Mouse (Mus musculus) gastrocnemius, postnatal 36 days (tissue): ENCODE data around the gene Chrng. TPM values are rescaled to one million over a fixed set of nuclear protein-coding genes. Genes with fewer than 3 reads are reported as not detected.

Source experiments
- DNase-seq, 2 experiments: peaks; one replicate each; pipeline ENCODE4 v3.0.0; 2022
- intact Hi-C: fragments of 180-260 bp; cut with DNase I; formaldehyde crosslinking; loops from one replicate; pipeline ENCODE4 v1.15.1; 2025
- total RNA-seq, 2 experiments: library from RNA; stranded (reverse); gene quantifications; 2 replicates each; pipeline ENCODE4 v1.2.3; 2021

The Chrng gene
- total RNA-seq, 2 experiments from 2014 or later: 0.52 TPM; not detected in 1

- no peak for DNase-seq
- intact Hi-C loops: no loop called here
Measured at GRCm38 (mm10) chr1:87197296-87197695, 7.2 kb upstream of the Chrng start.

- DNase-seq: no peak
- intact Hi-C loops: no loop called here
Measured at GRCm38 (mm10) chr1:87198119-87199065, 6.1 kb upstream of the Chrng start.

GRCm38 (mm10) chr1:87200811-87201210 lies 3.6 kb upstream of the Chrng start:
- no peak for DNase-seq
- intact Hi-C loops: no loop called here

- DNase-seq: no peak
- intact Hi-C loops: no loop called here
Measured at GRCm38 (mm10) chr1:87201848-87202247, 2.6 kb upstream of the Chrng start.

- no peak for DNase-seq
Measured at GRCm38 (mm10) chr1:87203779-87204178, 678 bp upstream of the Chrng start.

GRCm38 (mm10) chr1:87205038-87205437 lies 581 bp downstream of the Chrng start:
- intact Hi-C loops: no loop called here
- DNase-seq: no peak

More at GRCm38 (mm10) chr1:87203779-87204178, 678 bp upstream of the Chrng start:
- intact Hi-C loops: no loop called here

- intact Hi-C loops: no loop called here
- DNase-seq: no peak
Measured at GRCm38 (mm10) chr1:87205502-87205901, 1.0 kb downstream of the Chrng start.

- DNase-seq: no peak
- intact Hi-C loops: no loop called here
Measured at GRCm38 (mm10) chr1:87206339-87206738, 1.9 kb downstream of the Chrng start.

GRCm38 (mm10) chr1:87211431-87211830 lies 7.0 kb downstream of the Chrng start:
- intact Hi-C loops: no loop called here
- DNase-seq: no peak

- peak; percentile 90 to 95 for DNase-seq
- intact Hi-C loops: no loop called here
Measured at GRCm38 (mm10) chr1:87213735-87214704, 9.6 kb downstream of the Chrng start, which contains the start of gene Eif4e2. Eif4e2 (plus strand) TSS chr1:87213914.

GRCm38 (mm10) chr1:87214748-87215147 lies 10.3 kb downstream of the Chrng start:
- no peak for DNase-seq
- intact Hi-C loops: no loop called here

GRCm38 (mm10) chr1:87217938-87218337 lies 13.5 kb downstream of the Chrng start:
- intact Hi-C loops: no loop called here
- DNase-seq: no peak

- intact Hi-C loops: no loop called here
- DNase-seq: no peak
Measured at GRCm38 (mm10) chr1:87225739-87226138, 21.3 kb downstream of the Chrng start.

GRCm38 (mm10) chr1:87226409-87227159 lies 22.1 kb downstream of the Chrng start:
- intact Hi-C loops: no loop called here
- no peak for DNase-seq

- DNase-seq: peak in 1 of 2 experiments; percentile 41
- intact Hi-C loops: no loop called here
Measured at GRCm38 (mm10) chr1:87227160-87227550, 22.7 kb downstream of the Chrng start.

GRCm38 (mm10) chr1:87230606-87231005 lies 26.1 kb downstream of the Chrng start:
- intact Hi-C loops: no loop called here
- DNase-seq: no peak

GRCm38 (mm10) chr1:87232197-87232596 lies 27.7 kb downstream of the Chrng start:
- DNase-seq: no peak
- intact Hi-C loops: no loop called here

- no peak for DNase-seq
- intact Hi-C loops: no loop called here
Measured at GRCm38 (mm10) chr1:87239056-87239455, 34.6 kb downstream of the Chrng start.

GRCm38 (mm10) chr1:87243021-87243420 lies 38.6 kb downstream of the Chrng start:
- no peak for DNase-seq
- intact Hi-C loops: no loop called here

- no peak for DNase-seq
- intact Hi-C loops: no loop called here
Measured at GRCm38 (mm10) chr1:87245430-87245829, 41.0 kb downstream of the Chrng start.
